Mouse (Mus musculus) MEL (cell line): ENCODE data around the gene Papola. TPM values are rescaled to one million over a fixed set of nuclear protein-coding genes. Genes with fewer than 3 reads are reported as not detected.
A peak's percentile ranks its signal among the peaks of the same experiment; 100 is the strongest.

Experiments used
- DNase-seq: peaks from one replicate; pipeline ENCODE4 v3.0.0; 2011; ENCODE audit warnings: low read depth, low spot score
- H3K27ac ChIP-seq: 2 replicates; pipeline ENCODE4 v1.5.1; 2012; ENCODE audit warnings: low read depth, mild to moderate bottlenecking, control low read depth, low read length, moderate library complexity; ENCODE audit not compliant: control insufficient read depth
- H3K27me3 ChIP-seq, 2 experiments: fragments of 150-350 bp in 1 of 2; sonication (generic) in 1 of 2; 2 replicates each; pipeline ENCODE4 v1.6.1; 2012; ENCODE audit warnings: low read length in 2 of 2, mild to moderate bottlenecking in 2 of 2, improper control_type of control experiment in 1 of 2, moderate library complexity in 1 of 2; ENCODE audit not compliant: insufficient read depth in 2 of 2, control insufficient read depth in 1 of 2
- H3K36me3 ChIP-seq, 2 experiments: 2 replicates each; pipeline ENCODE4 v1.6.1; 2012 to 2014; ENCODE audit warnings: low read length in 2 of 2, improper control_type of control experiment in 1 of 2, inconsistent platforms in 1 of 2, mild to moderate bottlenecking in 1 of 2; ENCODE audit not compliant: insufficient read depth in 2 of 2, control insufficient read depth in 1 of 2
- H3K4me1 ChIP-seq, 2 experiments: fragments of 150-350 bp in 1 of 2; sonication (generic) in 1 of 2; 2 replicates each; pipeline ENCODE4 v1.6.1; 2012; ENCODE audit warnings: low read length in 2 of 2, improper control_type of control experiment in 1 of 2, mild to moderate bottlenecking in 1 of 2; ENCODE audit not compliant: insufficient read depth in 2 of 2, control insufficient read depth in 1 of 2
- H3K4me3 ChIP-seq, 2 experiments: fragments of 150-350 bp in 1 of 2; sonication (generic) in 1 of 2; 2 replicates each; pipeline ENCODE4 v1.5.1; 2012; ENCODE audit warnings: low read depth in 2 of 2, low read length in 2 of 2, mild to moderate bottlenecking in 2 of 2, moderate library complexity in 2 of 2, control low read depth in 1 of 2, improper control_type of control experiment in 1 of 2; ENCODE audit not compliant: control insufficient read depth in 1 of 2, insufficient read depth in 1 of 2
- H3K79me2 ChIP-seq: 2 replicates; pipeline ENCODE4 v1.6.1; 2012; ENCODE audit warnings: mild to moderate bottlenecking, low read length, moderate library complexity; ENCODE audit not compliant: control insufficient read depth, poor library complexity, insufficient read depth
- H3K9ac ChIP-seq: 2 replicates; pipeline ENCODE4 v1.6.1; 2012; ENCODE audit warnings: low read depth, mild to moderate bottlenecking, control low read depth, low read length, moderate library complexity; ENCODE audit not compliant: control insufficient read depth, poor library complexity, severe bottlenecking
- H3K9me3 ChIP-seq: fragments of 150-350 bp; sonication (generic); replicated peaks from 2 replicates; pipeline ENCODE4 v1.6.1; 2012; ENCODE audit warnings: mild to moderate bottlenecking, low read length, improper control_type of control experiment, moderate library complexity; ENCODE audit not compliant: insufficient read depth
- BHLHE40 ChIP-seq: IDR thresholded peaks from 2 replicates; pipeline ENCODE4 v1.6.1; 2012; ENCODE audit warnings: low read depth, mild to moderate bottlenecking, inconsistent platforms, low read length, improper control_type of control experiment, borderline replicate concordance
- CHD1 ChIP-seq: IDR thresholded peaks from 2 replicates; pipeline ENCODE4 v1.6.1; 2012; ENCODE audit warnings: low read depth, mild to moderate bottlenecking, inconsistent platforms, low read length, improper control_type of control experiment
- CHD2 ChIP-seq: IDR thresholded peaks from 2 replicates; pipeline ENCODE4 v1.6.1; 2011; ENCODE audit warnings: low read length, improper control_type of control experiment
- ELF1 ChIP-seq: IDR thresholded peaks from 2 replicates; pipeline ENCODE4 v1.6.1; 2014; ENCODE audit warnings: low read depth, mild to moderate bottlenecking, inconsistent platforms, low read length, improper control_type of control experiment, moderate library complexity
- EP300 ChIP-seq, 2 experiments: IDR thresholded peaks; 2 replicates each; pipeline ENCODE4 v1.6.1; 2011; ENCODE audit warnings: improper control_type of control experiment in 2 of 2, low read length in 2 of 2, low read depth in 1 of 2, mild to moderate bottlenecking in 1 of 2
- ETS1 ChIP-seq: IDR thresholded peaks from 2 replicates; pipeline ENCODE4 v1.6.1; 2012; ENCODE audit warnings: low read depth, mild to moderate bottlenecking, inconsistent platforms, low read length, improper control_type of control experiment, moderate library complexity
- GATA1 ChIP-seq: IDR thresholded peaks from 2 replicates; pipeline ENCODE4 v1.6.1; 2011; ENCODE audit warnings: low read depth, low read length, improper control_type of control experiment
- MAX ChIP-seq: IDR thresholded peaks from 2 replicates; pipeline ENCODE4 v1.6.1; 2011; ENCODE audit warnings: low read length, improper control_type of control experiment
- MAZ ChIP-seq: IDR thresholded peaks from 2 replicates; pipeline ENCODE4 v1.6.1; 2012; ENCODE audit warnings: low read depth, mild to moderate bottlenecking, inconsistent platforms, low read length, improper control_type of control experiment
- MEF2A ChIP-seq: IDR thresholded peaks from 2 replicates; pipeline ENCODE4 v1.6.1; 2014; ENCODE audit warnings: low read depth, mild to moderate bottlenecking, inconsistent platforms, low read length, improper control_type of control experiment; ENCODE audit not compliant: poor library complexity, insufficient replicate concordance, severe bottlenecking; ENCODE audit errors: extremely low read depth
- MXI1 ChIP-seq: IDR thresholded peaks from 2 replicates; pipeline ENCODE4 v1.6.1; 2011; ENCODE audit warnings: mild to moderate bottlenecking, low read depth, low read length, improper control_type of control experiment
- MYC ChIP-seq: IDR thresholded peaks from 2 replicates; pipeline ENCODE4 v1.6.1; 2011; ENCODE audit warnings: low read depth, mild to moderate bottlenecking, low read length, improper control_type of control experiment, moderate library complexity
- NELFE ChIP-seq: IDR thresholded peaks from 2 replicates; pipeline ENCODE4 v1.6.1; 2011; ENCODE audit warnings: low read depth, low read length, improper control_type of control experiment
- POLR2A ChIP-seq, 2 experiments: IDR thresholded peaks; 2 replicates each; pipeline ENCODE4 v1.6.1; 2011 to 2012; ENCODE audit warnings: low read length in 2 of 2, mild to moderate bottlenecking in 2 of 2, control low read depth in 1 of 2, improper control_type of control experiment in 1 of 2, low read depth in 1 of 2, moderate library complexity in 1 of 2; ENCODE audit not compliant: control insufficient read depth in 1 of 2, insufficient read depth in 1 of 2, poor library complexity in 1 of 2
- POLR2AphosphoS2 ChIP-seq: IDR thresholded peaks from 2 replicates; pipeline ENCODE4 v1.6.1; 2011; ENCODE audit warnings: low read length, improper control_type of control experiment
- POLR2AphosphoS5 ChIP-seq: IDR thresholded peaks from 2 replicates; pipeline ENCODE4 v1.6.1; 2012; ENCODE audit warnings: low read depth, borderline replicate concordance, mild to moderate bottlenecking, inconsistent platforms, low read length, moderate library complexity, mixed read lengths
- RAD21 ChIP-seq: IDR thresholded peaks from 2 replicates; pipeline ENCODE4 v1.6.1; 2011; ENCODE audit warnings: mild to moderate bottlenecking, low read depth, low read length, improper control_type of control experiment
- RCOR1 ChIP-seq: IDR thresholded peaks from 2 replicates; pipeline ENCODE4 v1.6.1; 2012; ENCODE audit warnings: low read depth, mild to moderate bottlenecking, inconsistent platforms, low read length, improper control_type of control experiment
- SIN3A ChIP-seq: IDR thresholded peaks from 2 replicates; pipeline ENCODE4 v1.6.1; 2012; ENCODE audit warnings: low read length, improper control_type of control experiment, inconsistent platforms
- TAL1 ChIP-seq: IDR thresholded peaks from 2 replicates; pipeline ENCODE4 v1.6.1; 2012; ENCODE audit warnings: mild to moderate bottlenecking, inconsistent platforms, low read length, moderate library complexity, mixed read lengths
- TBP ChIP-seq: IDR thresholded peaks from 2 replicates; pipeline ENCODE4 v1.8.0; 2011; ENCODE audit warnings: low read depth, low read length, improper control_type of control experiment
- TCF12 ChIP-seq: IDR thresholded peaks from 2 replicates; pipeline ENCODE4 v1.6.1; 2014; ENCODE audit warnings: low read depth, mild to moderate bottlenecking, inconsistent platforms, low read length, improper control_type of control experiment, moderate library complexity
- USF1 ChIP-seq: IDR thresholded peaks from 2 replicates; pipeline ENCODE4 v1.6.1; 2014; ENCODE audit warnings: low read depth, mild to moderate bottlenecking, inconsistent platforms, low read length, improper control_type of control experiment, moderate library complexity
- ZC3H11A ChIP-seq: IDR thresholded peaks from 2 replicates; pipeline ENCODE4 v1.6.1; 2012; ENCODE audit warnings: low read depth, mild to moderate bottlenecking, inconsistent platforms, low read length, improper control_type of control experiment
- polyA plus RNA-seq, 2 experiments: library from polyadenylated mRNA; stranded (reverse) in 1 of 2; unstranded in 1 of 2; fragments of >175 nt in 1 of 2; fragments of >200 nt in 1 of 2; gene quantifications; 2 replicates each; pipeline versions ENCODE4 v1.2.1 to v1.2.4; 2012; ENCODE audit warnings: low replicate concordance in 2 of 2, low read depth in 1 of 2; ENCODE audit not compliant: insufficient read length in 2 of 2, insufficient read depth in 1 of 2, missing spikeins in 1 of 2
- total RNA-seq: library from RNA; depleted of rRNA; stranded (reverse); fragments of 300-350 nt; gene quantifications from 2 replicates; pipeline ENCODE4 v1.2.3, GENCODE M21; 2012

Gene Papola
- total and polyA plus RNA-seq, 3 experiments: 144 to 329 (median 193) TPM

DNA sequence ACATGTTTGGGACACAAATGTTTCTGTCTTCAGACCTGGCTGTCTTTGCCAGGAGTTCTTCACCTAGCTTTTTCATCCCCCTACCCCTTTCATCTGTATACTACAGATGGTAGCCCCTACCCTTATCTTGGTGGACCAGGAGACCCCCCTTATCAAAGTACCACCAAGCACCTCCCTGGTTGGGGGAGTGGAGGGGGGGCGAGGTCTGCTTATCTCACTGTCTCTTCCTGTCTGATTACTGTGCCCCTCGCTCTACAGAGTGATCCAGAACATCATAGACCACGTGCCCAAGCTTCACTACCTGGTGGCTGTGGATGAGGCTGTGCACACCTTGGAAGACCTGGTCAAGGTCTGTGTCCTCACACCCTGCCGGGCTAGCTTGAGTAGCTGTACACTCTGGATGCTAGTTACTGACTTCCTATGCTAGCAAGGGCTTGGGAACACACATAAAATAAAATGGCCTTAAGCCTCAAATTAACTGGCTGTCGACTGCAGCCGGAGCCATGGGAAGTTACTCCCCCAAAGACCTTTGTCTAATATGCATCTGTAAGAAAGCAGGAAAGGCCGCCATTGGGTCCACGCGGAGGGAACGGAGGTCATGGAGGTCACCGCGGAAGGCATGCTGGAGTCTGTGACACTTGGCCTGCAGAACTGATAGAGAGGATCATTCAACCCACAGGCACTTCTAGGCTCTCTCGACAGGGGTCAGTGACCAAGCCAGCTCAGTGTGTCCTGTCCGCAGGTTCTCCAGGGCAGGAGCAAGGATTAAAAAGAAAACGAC is 46.0 kb upstream of the Papola start:
- Histone ChIP-seq H3K9ac (no peak overlapping the region), H3K4me1 (peaks cover 6 to 7% of the 10 kb centered on the region in 2 experiments; a peak in 3 of 4 replicates), H3K9me3 (peaks cover 2% of the 10 kb centered on the region; the same call in 1 of the 2 replicates), H3K36me3 (peaks cover 0 to 3% of the 10 kb centered on the region in 2 experiments; a peak in 2 of 4 replicates), H3K79me2 (no peaks in the 10 kb centered on the region), H3K27me3 (no peaks in the 10 kb centered on the region)
- peak; percentile 48 for DNase-seq
- peak; percentile 52 for TF ChIP-seq SIN3A
- peak; percentile 49; the same call in 1 of the 2 replicates for TF ChIP-seq BHLHE40
- no peak for TF ChIP-seq RAD21
- TF ChIP-seq MXI1: peak; percentile 54
- peak; percentile 57; the same call in 1 of the 2 replicates for TF ChIP-seq RCOR1
- TF ChIP-seq GATA1: peak; percentile 83
- peak; percentile 67 for TF ChIP-seq ETS1
- TF ChIP-seq EP300 (IDR thresholded peaks at IDR 0.05; ENCODE audit: low read depth in 1 of 2, low read length in 2 of 2): peak; percentile 60 to 93
- no peak for TF ChIP-seq CHD2
- peak; percentile 95 for TF ChIP-seq MAZ
- TF ChIP-seq TBP: no peak
- peak; percentile 43; the same call in 1 of the 2 replicates for TF ChIP-seq MAX
- TF ChIP-seq MYC: no peak
- TF ChIP-seq ZC3H11A: no peak
- TF ChIP-seq CHD1: no peak
- peak; percentile 86 for TF ChIP-seq USF1
- TF ChIP-seq POLR2AphosphoS2: no peak
- peak; percentile 84 for TF ChIP-seq TAL1
- no peak for TF ChIP-seq NELFE
- 0 out of 2 replicates have a peak, but pooled peaks have one; percentile 35 for TF ChIP-seq ELF1
- TF ChIP-seq MEF2A: no peak
- no peak for TF ChIP-seq POLR2A (IDR thresholded peaks at IDR 0.05; ENCODE audit: control insufficient read depth in 1 of 2, insufficient read depth in 1 of 2, low read depth in 1 of 2, low read length in 2 of 2, poor library complexity in 1 of 2)
- TF ChIP-seq TCF12: peak; percentile 96
- no peak for TF ChIP-seq POLR2AphosphoS5
- TF ChIP-seq, all 39 proteins: peak for 13
- peak overlapping the region; percentile 42 for H3K27ac ChIP-seq
- H3K4me3 ChIP-seq: no peak overlapping the region
